Mouse (Mus musculus): ENCODE data around the gene Plac8.

GRCm38 (mm10) chr5:100590505-100590904 is 18.5 kb upstream of the Plac8 start:
- TF ChIP-seq POLR2A (IDR thresholded peaks at IDR 0.05; ENCODE audit: insufficient read depth, low read depth, low read length) (no peak), CTCF (IDR thresholded peaks at IDR 0.05; ENCODE audit: insufficient read depth, low read depth, low read length) (no peak)
